Mouse (Mus musculus) MEL (cell line): ENCODE measurements around the gene Vwa8. TPM values are rescaled to one million over a fixed set of nuclear protein-coding genes. Genes with fewer than 3 reads are reported as not detected.

Source experiments
- DNase-seq: peaks from one replicate; pipeline ENCODE4 v3.0.0; 2011; ENCODE audit warnings: low read depth, low spot score
- H3K27ac ChIP-seq: 2 replicates; pipeline ENCODE4 v1.5.1; 2012; ENCODE audit warnings: low read depth, mild to moderate bottlenecking, control low read depth, low read length, moderate library complexity; ENCODE audit not compliant: control insufficient read depth
- H3K27me3 ChIP-seq, 2 experiments: fragments of 150-350 bp in 1 of 2; sonication (generic) in 1 of 2; 2 replicates each; pipeline ENCODE4 v1.6.1; 2012; ENCODE audit warnings: low read length in 2 of 2, mild to moderate bottlenecking in 2 of 2, improper control_type of control experiment in 1 of 2, moderate library complexity in 1 of 2; ENCODE audit not compliant: insufficient read depth in 2 of 2, control insufficient read depth in 1 of 2
- H3K36me3 ChIP-seq, 2 experiments: 2 replicates each; pipeline ENCODE4 v1.6.1; 2012 to 2014; ENCODE audit warnings: low read length in 2 of 2, improper control_type of control experiment in 1 of 2, inconsistent platforms in 1 of 2, mild to moderate bottlenecking in 1 of 2; ENCODE audit not compliant: insufficient read depth in 2 of 2, control insufficient read depth in 1 of 2
- H3K4me1 ChIP-seq, 2 experiments: fragments of 150-350 bp in 1 of 2; sonication (generic) in 1 of 2; 2 replicates each; pipeline ENCODE4 v1.6.1; 2012; ENCODE audit warnings: low read length in 2 of 2, improper control_type of control experiment in 1 of 2, mild to moderate bottlenecking in 1 of 2; ENCODE audit not compliant: insufficient read depth in 2 of 2, control insufficient read depth in 1 of 2
- H3K4me3 ChIP-seq, 2 experiments: fragments of 150-350 bp in 1 of 2; sonication (generic) in 1 of 2; 2 replicates each; pipeline ENCODE4 v1.5.1; 2012; ENCODE audit warnings: low read depth in 2 of 2, low read length in 2 of 2, mild to moderate bottlenecking in 2 of 2, moderate library complexity in 2 of 2, control low read depth in 1 of 2, improper control_type of control experiment in 1 of 2; ENCODE audit not compliant: control insufficient read depth in 1 of 2, insufficient read depth in 1 of 2
- H3K79me2 ChIP-seq: 2 replicates; pipeline ENCODE4 v1.6.1; 2012; ENCODE audit warnings: mild to moderate bottlenecking, low read length, moderate library complexity; ENCODE audit not compliant: control insufficient read depth, poor library complexity, insufficient read depth
- H3K9ac ChIP-seq: 2 replicates; pipeline ENCODE4 v1.6.1; 2012; ENCODE audit warnings: low read depth, mild to moderate bottlenecking, control low read depth, low read length, moderate library complexity; ENCODE audit not compliant: control insufficient read depth, poor library complexity, severe bottlenecking
- H3K9me3 ChIP-seq: fragments of 150-350 bp; sonication (generic); replicated peaks from 2 replicates; pipeline ENCODE4 v1.6.1; 2012; ENCODE audit warnings: mild to moderate bottlenecking, low read length, improper control_type of control experiment, moderate library complexity; ENCODE audit not compliant: insufficient read depth
- BHLHE40 ChIP-seq: IDR thresholded peaks from 2 replicates; pipeline ENCODE4 v1.6.1; 2012; ENCODE audit warnings: low read depth, mild to moderate bottlenecking, inconsistent platforms, low read length, improper control_type of control experiment, borderline replicate concordance
- CHD2 ChIP-seq: IDR thresholded peaks from 2 replicates; pipeline ENCODE4 v1.6.1; 2011; ENCODE audit warnings: low read length, improper control_type of control experiment
- CTCF ChIP-seq, 3 experiments: IDR thresholded peaks in 2 of 3; conservative IDR thresholded peaks in 1 of 3; 2 replicates each; pipeline ENCODE4 v1.5.1; 2011 to 2012; ENCODE audit warnings: low read length in 3 of 3, low read depth in 2 of 3, mild to moderate bottlenecking in 2 of 3, improper control_type of control experiment in 1 of 3, inconsistent platforms in 1 of 3, mixed read lengths in 1 of 3, moderate library complexity in 1 of 3; ENCODE audit not compliant: control insufficient read depth in 1 of 3, insufficient read depth in 1 of 3, poor library complexity in 1 of 3, severe bottlenecking in 1 of 3
- ELF1 ChIP-seq: IDR thresholded peaks from 2 replicates; pipeline ENCODE4 v1.6.1; 2014; ENCODE audit warnings: low read depth, mild to moderate bottlenecking, inconsistent platforms, low read length, improper control_type of control experiment, moderate library complexity
- EP300 ChIP-seq, 2 experiments: IDR thresholded peaks; 2 replicates each; pipeline ENCODE4 v1.6.1; 2011; ENCODE audit warnings: improper control_type of control experiment in 2 of 2, low read length in 2 of 2, low read depth in 1 of 2, mild to moderate bottlenecking in 1 of 2
- GATA1 ChIP-seq: IDR thresholded peaks from 2 replicates; pipeline ENCODE4 v1.6.1; 2011; ENCODE audit warnings: low read depth, low read length, improper control_type of control experiment
- KAT2A ChIP-seq: conservative IDR thresholded peaks from 2 replicates; pipeline ENCODE4 v1.6.1; 2012; ENCODE audit warnings: low read depth, low read length, improper control_type of control experiment, inconsistent platforms
- MAFK ChIP-seq: IDR thresholded peaks from 2 replicates; pipeline ENCODE4 v1.6.1; 2011; ENCODE audit warnings: low read depth, mild to moderate bottlenecking, low read length, improper control_type of control experiment, borderline replicate concordance
- MAX ChIP-seq: IDR thresholded peaks from 2 replicates; pipeline ENCODE4 v1.6.1; 2011; ENCODE audit warnings: low read length, improper control_type of control experiment
- NELFE ChIP-seq: IDR thresholded peaks from 2 replicates; pipeline ENCODE4 v1.6.1; 2011; ENCODE audit warnings: low read depth, low read length, improper control_type of control experiment
- NRF1 ChIP-seq: IDR thresholded peaks from 2 replicates; pipeline ENCODE4 v1.6.1; 2014; ENCODE audit warnings: low read depth, mild to moderate bottlenecking, inconsistent platforms, low read length, improper control_type of control experiment, moderate library complexity; ENCODE audit not compliant: poor library complexity, insufficient read depth, severe bottlenecking
- POLR2AphosphoS5 ChIP-seq: IDR thresholded peaks from 2 replicates; pipeline ENCODE4 v1.6.1; 2012; ENCODE audit warnings: low read depth, borderline replicate concordance, mild to moderate bottlenecking, inconsistent platforms, low read length, moderate library complexity, mixed read lengths
- RAD21 ChIP-seq: IDR thresholded peaks from 2 replicates; pipeline ENCODE4 v1.6.1; 2011; ENCODE audit warnings: mild to moderate bottlenecking, low read depth, low read length, improper control_type of control experiment
- TAL1 ChIP-seq: IDR thresholded peaks from 2 replicates; pipeline ENCODE4 v1.6.1; 2012; ENCODE audit warnings: mild to moderate bottlenecking, inconsistent platforms, low read length, moderate library complexity, mixed read lengths
- UBTF ChIP-seq: IDR thresholded peaks from 2 replicates; pipeline ENCODE4 v1.6.1; 2012; ENCODE audit warnings: low read depth, mild to moderate bottlenecking, inconsistent platforms, low read length, improper control_type of control experiment, moderate library complexity, borderline replicate concordance; ENCODE audit not compliant: insufficient read depth
- USF2 ChIP-seq, 2 experiments: IDR thresholded peaks; 2 replicates each; pipeline ENCODE4 v1.6.1; 2011 to 2012; ENCODE audit warnings: improper control_type of control experiment in 2 of 2, low read length in 2 of 2, borderline replicate concordance in 1 of 2, inconsistent platforms in 1 of 2, low read depth in 1 of 2, mild to moderate bottlenecking in 1 of 2; ENCODE audit not compliant: insufficient read depth in 1 of 2
- ZC3H11A ChIP-seq: IDR thresholded peaks from 2 replicates; pipeline ENCODE4 v1.6.1; 2012; ENCODE audit warnings: low read depth, mild to moderate bottlenecking, inconsistent platforms, low read length, improper control_type of control experiment
- ZMIZ1 ChIP-seq: IDR thresholded peaks from 2 replicates; pipeline ENCODE4 v1.6.1; 2012; ENCODE audit warnings: low read depth, mild to moderate bottlenecking, inconsistent platforms, low read length, improper control_type of control experiment, moderate library complexity
- ZNF384 ChIP-seq: IDR thresholded peaks from 2 replicates; pipeline ENCODE4 v1.6.1; 2012; ENCODE audit warnings: low read depth, mild to moderate bottlenecking, inconsistent platforms, low read length, improper control_type of control experiment
- polyA plus RNA-seq, 2 experiments: library from polyadenylated mRNA; stranded (reverse) in 1 of 2; unstranded in 1 of 2; fragments of >175 nt in 1 of 2; fragments of >200 nt in 1 of 2; gene quantifications; 2 replicates each; pipeline versions ENCODE4 v1.2.1 to v1.2.4; 2012; ENCODE audit warnings: low replicate concordance in 2 of 2, low read depth in 1 of 2; ENCODE audit not compliant: insufficient read length in 2 of 2, insufficient read depth in 1 of 2, missing spikeins in 1 of 2
- total RNA-seq: library from RNA; depleted of rRNA; stranded (reverse); fragments of 300-350 nt; gene quantifications from 2 replicates; pipeline ENCODE4 v1.2.3, GENCODE M21; 2012

Gene Vwa8
- total and polyA plus RNA-seq, 3 experiments, result 12.4 to 19.6 TPM; not detected in 1

DNA sequence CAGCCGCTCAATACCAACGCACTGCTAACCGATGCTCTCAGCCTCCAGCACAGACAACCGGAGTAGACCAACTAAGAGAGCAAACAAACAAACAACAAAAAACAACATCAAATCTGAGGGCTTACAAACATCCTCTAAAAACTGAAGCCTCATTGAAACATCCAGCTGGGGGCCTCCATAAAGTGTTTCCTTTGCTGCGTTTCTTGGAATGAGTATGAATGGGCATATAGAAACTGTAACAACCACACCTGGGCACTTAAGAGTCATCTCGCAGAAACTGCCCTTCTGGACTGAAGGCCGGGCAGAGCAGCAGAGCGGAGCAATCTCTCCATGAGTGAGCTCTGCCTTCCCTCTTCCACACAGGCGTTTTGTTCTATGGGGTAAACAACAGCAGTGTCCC is 186.7 kb downstream of the Vwa8 start:
- no peak overlapping the region for H3K27ac ChIP-seq
- no peaks in the 10 kb centered on the region for H3K27me3 ChIP-seq
- no peak overlapping the region for H3K4me3 ChIP-seq
- no peak for DNase-seq
- H3K36me3 ChIP-seq, result peaks cover 0 to 1% of the 10 kb centered on the region in 2 experiments; a peak in 2 of 4 replicates
- H3K9ac ChIP-seq, result no peak overlapping the region
- TF ChIP-seq TAL1 (no peak), NELFE (no peak), BHLHE40 (no peak), POLR2AphosphoS5 (no peak), UBTF (no peak), RAD21 (no peak), GATA1 (no peak), MAX (no peak), ZMIZ1 (no peak), MAFK (no peak)
- H3K9me3 ChIP-seq, result no peaks in the 10 kb centered on the region
- H3K79me2 ChIP-seq, result no peaks in the 10 kb centered on the region
- no peaks in the 10 kb centered on the region for H3K4me1 ChIP-seq

DNA sequence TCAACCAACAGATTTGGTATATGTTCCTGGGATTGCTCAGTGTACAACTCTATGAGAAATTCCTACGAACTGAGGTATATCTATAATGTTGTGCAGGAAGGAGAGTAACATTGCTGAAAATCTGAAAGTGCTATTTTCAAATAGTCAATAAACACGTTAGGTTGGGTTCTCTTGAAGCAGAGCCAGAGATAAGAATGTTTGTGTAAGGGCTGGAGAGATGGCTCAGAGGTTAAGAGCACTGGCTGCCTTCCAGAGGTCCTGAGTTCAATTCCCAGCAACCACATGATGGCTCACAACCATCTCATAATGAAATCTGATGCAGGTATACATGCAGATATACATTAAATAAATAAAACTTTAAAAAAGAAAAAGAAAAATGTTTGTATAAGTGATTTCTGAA is 198.3 kb downstream of the Vwa8 start:
- H3K36me3 ChIP-seq, result no peaks in the 10 kb centered on the region; a peak in 1 of 4 replicates
- DNase-seq, result no peak
- H3K27ac ChIP-seq, result no peak overlapping the region
- H3K79me2 ChIP-seq, result no peaks in the 10 kb centered on the region
- no peaks in the 10 kb centered on the region for H3K27me3 ChIP-seq
- no peaks in the 10 kb centered on the region for H3K9me3 ChIP-seq
- no peak for TF ChIP-seq MAX
- no peak for TF ChIP-seq CTCF (IDR thresholded peaks at IDR 0.05 in 2 of 3, conservative IDR thresholded peaks at IDR 0.05 in 1 of 3; ENCODE audit: control insufficient read depth in 1 of 3, insufficient read depth in 1 of 3, low read depth in 2 of 3, low read length in 3 of 3, poor library complexity in 1 of 3, severe bottlenecking in 1 of 3)
- TF ChIP-seq CHD2, result no peak
- no peak for TF ChIP-seq EP300 (IDR thresholded peaks at IDR 0.05; ENCODE audit: low read depth in 1 of 2, low read length in 2 of 2)
- no peak for TF ChIP-seq USF2 (IDR thresholded peaks at IDR 0.05; ENCODE audit: borderline replicate concordance in 1 of 2, insufficient read depth in 1 of 2, low read depth in 1 of 2, low read length in 2 of 2)
- no peak for TF ChIP-seq ELF1
- TF ChIP-seq NRF1, result no peak
- no peak for TF ChIP-seq ZC3H11A
- TF ChIP-seq MAFK, result no peak
- no peak for TF ChIP-seq KAT2A
- TF ChIP-seq ZNF384, result no peak
- no peak overlapping the region for H3K4me3 ChIP-seq
- H3K9ac ChIP-seq, result no peak overlapping the region
- H3K4me1 ChIP-seq, result no peaks in the 10 kb centered on the region
